Mouse (Mus musculus): ENCODE results near the gene Zfp281. TPM values are rescaled to one million over a fixed set of nuclear protein-coding genes. Genes with fewer than 3 reads are reported as not detected.

The Zfp281 gene
- total RNA-seq, 2 experiments from 2014 or later = 8.5 to 10.1 TPM

- DNase-seq (ENCODE audit: low spot score) = no peak
Observed at GRCm38 (mm10) chr1:136611803-136612202, 12.9 kb upstream of the Zfp281 start.

GRCm38 (mm10) chr1:136613300-136613751, 11.4 kb upstream of the Zfp281 start:
- no peak for DNase-seq (ENCODE audit: low spot score)

DNA sequence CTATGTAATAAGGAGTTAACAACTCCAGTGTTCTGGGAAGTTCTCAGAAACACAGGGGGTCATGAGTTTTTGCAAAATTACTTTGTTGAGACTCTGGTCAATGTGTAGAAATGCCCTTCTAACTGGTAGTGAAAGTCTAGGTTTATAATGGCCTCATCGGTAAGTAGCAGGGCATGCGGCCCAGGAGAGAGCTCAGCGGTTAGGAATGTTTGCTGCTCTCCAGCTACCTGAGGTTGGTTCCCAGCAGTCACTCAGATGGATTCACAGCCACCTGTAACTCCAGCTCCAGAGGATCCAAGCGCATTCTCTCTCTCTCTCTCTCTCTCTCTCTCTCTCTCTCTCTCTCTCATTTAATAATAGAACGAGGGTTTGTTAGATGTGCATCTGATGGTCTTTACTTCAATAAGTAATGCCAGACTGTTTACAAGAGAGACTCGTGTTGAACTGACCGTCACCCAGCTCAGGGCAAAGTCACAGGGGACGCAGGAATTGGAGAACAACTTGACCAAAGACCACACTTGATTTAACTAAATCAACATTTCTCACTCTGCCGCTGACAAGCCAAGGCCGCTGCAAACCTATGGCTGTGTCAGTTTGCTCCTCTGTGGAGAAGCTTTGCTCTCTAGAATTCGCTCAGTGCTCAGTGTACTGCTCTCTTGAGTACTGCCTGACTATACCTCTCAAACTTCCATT, 9.8 kb upstream of the Zfp281 start:
- no peak for DNase-seq (ENCODE audit: low spot score)

DNA sequence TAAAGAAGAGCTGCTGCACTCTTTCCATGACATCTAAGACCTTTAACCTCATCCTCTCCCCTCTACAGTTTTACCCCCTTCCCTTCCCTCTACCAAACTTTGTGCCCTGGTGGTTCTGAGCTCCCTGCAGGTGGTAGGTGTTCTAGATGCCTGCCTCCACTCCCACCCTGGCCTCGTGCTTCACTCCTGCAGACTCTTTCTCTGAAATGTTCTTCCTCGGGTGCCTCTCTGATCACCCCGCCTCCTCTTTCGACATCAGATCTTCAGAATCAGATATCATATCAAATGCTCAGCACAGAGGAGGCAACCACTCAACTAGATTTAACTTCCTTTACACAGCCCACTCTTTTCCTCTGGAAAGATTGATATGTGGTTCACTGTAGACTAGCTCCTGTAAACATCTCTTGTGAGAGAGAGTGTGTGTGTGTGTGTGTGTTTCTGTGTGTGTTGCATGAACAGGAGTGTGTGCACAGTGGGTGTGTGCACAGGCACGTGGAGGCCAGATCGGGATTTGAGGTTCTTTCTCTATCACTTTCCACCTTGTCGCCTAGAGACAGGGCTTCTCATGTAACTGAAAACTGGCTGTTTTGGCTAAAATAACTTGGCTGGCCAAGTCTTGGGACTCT, 7.4 kb upstream of the Zfp281 start:
- DNase-seq (ENCODE audit: low spot score) = no peak

- DNase-seq (ENCODE audit: low spot score) = no peak
Observed at GRCm38 (mm10) chr1:136618570-136618969, 6.1 kb upstream of the Zfp281 start.

DNA sequence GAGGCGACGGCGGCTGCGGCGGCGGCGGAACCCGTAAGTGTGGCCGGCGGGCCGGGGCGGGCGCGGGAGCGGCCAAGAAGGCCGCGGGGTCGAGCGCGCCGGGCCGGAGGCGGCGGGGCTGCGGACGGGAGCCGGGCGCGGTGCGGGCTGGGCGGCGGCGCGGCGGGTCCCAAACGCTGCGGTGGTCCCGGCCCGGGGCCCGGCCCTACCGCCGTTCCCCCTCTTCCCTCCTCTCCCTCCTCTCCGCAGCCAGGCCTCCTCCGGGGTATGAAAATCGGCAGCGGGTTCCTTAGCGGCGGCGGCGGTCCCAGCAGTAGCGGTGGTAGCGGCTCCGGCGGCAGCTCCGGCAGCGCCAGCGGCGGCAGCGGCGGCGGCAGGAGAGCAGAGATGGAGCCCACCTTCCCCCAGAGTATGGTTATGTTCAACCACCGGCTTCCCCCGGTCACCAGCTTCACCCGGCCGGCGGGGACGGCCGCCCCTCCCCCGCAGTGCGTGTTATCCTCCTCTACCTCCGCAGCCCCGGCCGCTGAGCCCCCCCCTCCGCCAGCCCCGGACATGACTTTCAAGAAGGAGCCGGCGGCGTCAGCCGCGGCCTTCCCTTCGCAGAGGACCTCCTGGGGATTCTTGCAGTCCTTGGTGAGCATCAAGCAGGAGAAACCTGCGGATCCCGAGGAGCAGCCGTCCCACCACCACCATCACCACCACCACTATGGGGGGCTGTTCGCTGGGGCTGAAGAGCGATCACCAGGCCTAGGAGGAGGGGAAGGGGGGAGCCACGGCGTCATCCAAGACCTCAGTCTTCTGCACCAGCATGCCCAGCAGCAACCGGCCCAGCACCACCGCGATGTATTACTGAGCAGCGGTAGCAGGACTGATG, 556 bp downstream of the Zfp281 start:
- peak; percentile 20 for DNase-seq (ENCODE audit: low spot score)

DNA sequence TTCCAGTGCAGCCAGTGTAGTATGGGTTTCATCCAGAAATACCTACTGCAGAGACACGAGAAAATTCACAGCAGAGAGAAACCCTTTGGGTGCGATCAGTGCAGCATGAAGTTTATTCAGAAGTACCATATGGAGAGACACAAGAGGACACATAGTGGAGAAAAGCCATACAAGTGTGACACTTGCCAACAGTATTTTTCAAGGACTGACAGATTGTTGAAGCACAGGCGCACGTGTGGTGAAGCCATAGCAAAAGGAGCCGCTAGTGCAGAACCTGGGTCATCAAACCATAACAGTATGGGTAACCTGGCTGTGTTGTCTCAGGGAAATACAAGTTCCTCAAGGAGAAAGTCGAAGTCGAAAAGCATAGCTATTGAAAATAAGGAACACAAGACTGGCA, 1.4 kb downstream of the Zfp281 start:
- no peak for DNase-seq (ENCODE audit: low spot score)

DNA sequence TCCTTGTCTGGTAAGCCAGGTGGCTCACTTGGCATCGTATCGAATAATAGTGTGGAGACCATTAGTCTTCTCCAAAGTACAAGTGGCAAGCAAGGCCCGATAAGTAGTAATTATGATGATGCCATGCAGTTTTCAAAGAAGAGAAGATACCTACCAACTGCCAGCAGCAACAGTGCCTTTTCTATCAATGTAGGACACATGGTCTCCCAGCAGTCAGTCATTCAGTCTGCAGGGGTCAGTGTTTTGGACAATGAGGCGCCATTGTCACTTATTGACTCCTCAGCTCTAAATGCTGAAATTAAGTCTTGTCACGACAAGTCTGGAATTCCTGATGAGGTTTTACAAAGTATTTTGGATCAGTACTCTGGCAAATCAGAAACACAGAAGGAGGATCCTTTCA, 2.1 kb downstream of the Zfp281 start:
- no peak for DNase-seq (ENCODE audit: low spot score)

- DNase-seq (ENCODE audit: low spot score) = no peak
Observed at GRCm38 (mm10) chr1:136627591-136627990, 2.9 kb downstream of the Zfp281 start.

DNA sequence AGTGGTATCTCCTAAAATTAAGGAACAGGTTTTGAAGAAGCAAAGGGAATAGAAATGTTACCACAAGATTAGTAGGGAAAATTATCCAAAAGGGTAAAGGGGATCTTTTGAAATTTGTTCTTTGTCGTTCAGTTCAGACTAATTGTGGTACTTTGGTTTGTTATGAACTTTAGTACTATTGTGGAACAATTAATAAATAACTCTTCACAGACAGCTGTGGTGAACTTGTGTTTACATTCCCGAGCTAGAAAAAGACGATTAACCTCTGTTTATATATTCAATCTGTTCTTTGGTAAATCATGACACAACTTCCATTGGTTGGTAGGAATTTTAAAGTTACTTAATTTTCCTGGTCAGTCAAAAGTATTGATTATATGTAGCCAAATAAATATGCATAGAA, 8.2 kb downstream of the Zfp281 start:
- no peak for DNase-seq (ENCODE audit: low spot score)

DNA sequence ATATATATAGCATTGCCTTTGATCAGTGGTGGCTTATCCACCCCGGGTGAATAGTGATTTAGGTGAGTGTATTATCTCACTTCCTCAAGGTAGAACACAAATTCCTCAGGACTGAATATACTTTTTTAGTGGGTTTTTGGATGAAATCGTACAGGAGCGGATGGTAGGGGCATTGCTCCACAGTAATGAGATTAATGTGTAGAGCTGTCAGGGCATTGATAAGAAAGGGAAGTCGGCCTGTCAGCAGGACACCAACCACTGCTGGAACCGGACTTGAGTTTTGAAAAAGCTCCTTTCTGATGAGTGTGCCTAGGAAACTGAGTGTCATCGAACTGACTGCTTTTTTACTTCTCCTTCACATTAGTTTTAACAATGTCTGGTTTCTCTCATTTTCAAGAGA, 10.9 kb downstream of the Zfp281 start:
- DNase-seq (ENCODE audit: low spot score) = no peak

DNA sequence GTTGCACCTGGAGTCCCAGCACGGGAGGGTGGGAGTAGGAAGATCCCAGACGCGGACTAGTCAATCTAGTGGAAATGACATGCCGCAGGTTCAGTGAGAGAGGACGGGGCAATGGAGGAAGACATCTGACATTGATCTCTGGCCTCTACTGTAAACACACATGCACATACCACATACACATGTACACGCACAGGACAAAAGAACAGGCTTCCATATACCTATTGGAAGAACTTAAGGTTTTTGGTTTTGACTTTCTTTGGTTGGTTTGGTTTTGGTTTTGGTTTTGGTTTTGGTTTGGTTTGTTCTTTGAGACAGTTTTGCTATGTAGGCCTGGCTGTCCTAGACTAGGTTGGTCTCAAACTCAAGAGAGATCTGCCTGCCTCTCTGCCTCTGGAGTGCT, 12.2 kb downstream of the Zfp281 start:
- DNase-seq (ENCODE audit: low spot score) = no peak

DNA sequence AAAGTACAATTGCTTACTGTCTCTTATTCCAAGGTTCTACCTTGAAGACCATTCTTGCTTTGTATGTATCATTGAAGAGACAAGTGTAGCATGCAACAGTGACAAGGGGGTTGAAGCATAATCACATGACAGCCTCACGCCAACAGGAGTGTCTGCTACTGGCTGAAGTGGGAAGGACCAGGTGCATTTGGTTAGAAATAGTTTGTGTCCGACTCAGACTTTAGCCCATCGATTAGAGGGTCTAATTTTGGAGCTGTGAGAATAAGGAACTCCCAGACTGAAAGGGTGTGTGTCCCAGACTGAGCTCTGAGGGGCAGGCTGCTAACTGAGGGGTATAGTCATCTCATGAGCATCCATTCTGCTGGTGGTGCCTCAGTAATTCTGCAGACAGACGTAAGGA, 13.0 kb downstream of the Zfp281 start:
- DNase-seq (ENCODE audit: low spot score) = no peak

- no peak for DNase-seq (ENCODE audit: low spot score)
Observed at GRCm38 (mm10) chr1:136638211-136638610, 13.5 kb downstream of the Zfp281 start.

- no peak for DNase-seq (ENCODE audit: low spot score)
Observed at GRCm38 (mm10) chr1:136638699-136639098, 14.0 kb downstream of the Zfp281 start.

GRCm38 (mm10) chr1:136639221-136639620, 14.5 kb downstream of the Zfp281 start:
- DNase-seq (ENCODE audit: low spot score) = no peak

- no peak for DNase-seq (ENCODE audit: low spot score)
Observed at GRCm38 (mm10) chr1:136642701-136643100, 18.0 kb downstream of the Zfp281 start.

DNA sequence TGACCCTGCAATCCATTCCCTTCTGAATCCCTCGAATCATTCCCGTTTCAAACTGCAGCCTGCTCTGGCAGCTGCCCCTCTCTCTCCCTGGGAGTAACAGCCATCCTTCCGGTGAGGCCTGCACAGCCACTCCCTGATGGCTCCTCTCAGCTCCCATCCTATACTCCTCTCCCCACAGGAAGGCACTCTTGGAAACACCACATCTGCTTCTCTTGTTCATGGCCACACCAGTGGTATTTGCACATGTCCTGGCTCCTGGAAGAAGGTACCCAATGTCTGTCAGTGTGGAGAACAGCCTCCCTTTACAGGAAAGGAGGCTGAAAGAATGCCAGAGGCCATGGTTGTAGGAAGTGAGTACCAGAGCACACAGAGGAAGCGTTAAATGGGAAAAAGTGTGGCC, 19.8 kb downstream of the Zfp281 start:
- DNase-seq (ENCODE audit: low spot score) = no peak

- DNase-seq (ENCODE audit: low spot score) = no peak
Observed at GRCm38 (mm10) chr1:136645849-136646625, 21.3 kb downstream of the Zfp281 start.

GRCm38 (mm10) chr1:136652066-136652465, 27.4 kb downstream of the Zfp281 start:
- no peak for DNase-seq (ENCODE audit: low spot score)

DNA sequence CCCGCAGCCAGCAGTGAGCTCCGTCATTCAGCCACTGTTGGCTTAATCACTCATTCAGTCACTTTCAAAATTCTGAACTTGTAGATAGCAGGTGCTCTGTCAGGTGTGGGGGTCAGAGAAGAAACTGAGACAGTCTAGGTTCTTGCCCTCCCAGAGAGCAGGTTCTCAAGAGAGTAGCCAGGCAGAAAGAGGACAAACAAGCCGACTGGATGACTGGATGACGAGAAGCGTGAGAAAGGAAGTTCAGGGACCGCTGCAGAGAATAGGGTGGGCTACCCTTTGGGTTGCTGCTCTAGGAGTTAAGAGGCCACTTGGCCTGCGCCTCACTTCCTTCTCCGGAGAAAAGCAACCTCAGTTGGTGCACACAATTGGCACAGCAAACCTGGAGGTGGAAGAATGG, 28.8 kb downstream of the Zfp281 start:
- no peak for DNase-seq (ENCODE audit: low spot score)

GRCm38 (mm10) chr1:136654385-136654784, 29.7 kb downstream of the Zfp281 start:
- no peak for DNase-seq (ENCODE audit: low spot score)

Data from gastrocnemius, adult 18-20 months (tissue).